Comparison of ENCODE assay signal across 29 mouse cellular contexts in the genomic region with DNA sequence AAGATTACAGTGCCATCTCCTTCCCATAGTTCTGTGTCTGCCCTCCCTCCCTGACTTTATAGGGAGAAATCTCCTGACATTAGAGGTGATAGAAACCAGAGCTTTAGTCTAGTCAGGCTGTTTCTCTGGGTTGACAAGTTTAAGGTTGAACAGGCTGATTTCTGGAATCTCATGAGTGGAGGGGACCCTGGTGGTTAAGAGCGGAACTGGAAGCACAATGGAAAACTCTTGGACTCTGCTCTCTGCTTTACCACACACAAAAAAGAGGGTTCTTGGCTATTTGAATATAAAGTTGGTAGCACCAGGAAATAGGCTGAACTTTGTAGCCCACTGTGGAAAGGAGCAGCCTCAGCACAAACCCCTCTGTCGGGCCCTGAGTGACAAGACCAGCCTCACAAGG. TPM values are rescaled to one million over a fixed set of nuclear protein-coding genes. Genes with fewer than 3 reads are reported as not detected.
DNase-seq lines count a peak whose midpoint lies in the region; ATAC-seq and TF ChIP-seq lines count a peak whose summit lies in the region.
"Had no signal": no experiment of that assay in that cellular context is flagged by ENCODE, and none has a peak within 500 bp of the region (broad histone marks: within the 10 kb centered on the region; RNA-seq: fewer than 3 reads in every experiment).

No protein-coding gene starts in this region.

- H3K9ac ChIP-seq in hindbrain, postnatal 0 days (replicated peaks; ENCODE audit: low read length), result no peak overlapping the region
- H3K9ac ChIP-seq in hindbrain, embryonic 14.5 days, result no peak overlapping the region
- H3K9ac ChIP-seq: embryonic facial prominence, embryonic 12.5 days; hindbrain, embryonic 12.5 days; limb, embryonic 15.5 days; liver, embryonic 13.5 days; midbrain, embryonic 13.5 days; neural tube, embryonic 15.5 days had no signal

- ATAC-seq in hindbrain, postnatal 0 days, result no peak
- no peak for ATAC-seq in hindbrain, embryonic 14.5 days (ENCODE audit: low FRiP score)
- ATAC-seq in activated CD4-positive, CD25-positive, alpha-beta regulatory T cell, adult 4 months, result no peak
- ATAC-seq: forebrain, embryonic 14.5 days; midbrain, embryonic 13.5 days had no signal

- no peak overlapping the region for H3K4me2 ChIP-seq in hindbrain, postnatal 0 days (ENCODE audit: low read depth, low read length)
- H3K4me2 ChIP-seq in hindbrain, embryonic 14.5 days (replicated peaks), result no peak overlapping the region
- H3K4me2 ChIP-seq: embryonic facial prominence, embryonic 12.5 days; heart, embryonic 11.5 days; hindbrain, embryonic 12.5 days; limb, embryonic 15.5 days; liver, embryonic 13.5 days; midbrain, embryonic 13.5 days; neural tube, embryonic 15.5 days had no signal

- TF ChIP-seq CTCF in hindbrain, postnatal 0 days (IDR thresholded peaks at IDR 0.05; ENCODE audit: low read depth), result peak; percentile 60
- TF ChIP-seq CTCF in left cerebral cortex, adult 2 months (IDR thresholded peaks at IDR 0.05), result peak; percentile 46
- peak; percentile 52 for TF ChIP-seq CTCF in E14TG2a.4 (conservative IDR thresholded peaks at IDR 0.05; ENCODE audit: low read length)

- peaks cover 21% of the 10 kb centered on the region; the same call in 1 of the 2 replicates for H3K36me3 ChIP-seq in hindbrain, postnatal 0 days (ENCODE audit: insufficient read depth, low read length)
- peaks cover 56% of the 10 kb centered on the region for H3K36me3 ChIP-seq in hindbrain, embryonic 14.5 days (replicated peaks; ENCODE audit: control insufficient read depth, insufficient read depth)
- peaks cover 13% of the 10 kb centered on the region for H3K36me3 ChIP-seq in E14TG2a.4 (ENCODE audit: insufficient read depth, low read length)
- H3K36me3 ChIP-seq in limb, embryonic 10.5 days, result no peaks in the 10 kb centered on the region
- H3K36me3 ChIP-seq: embryonic facial prominence, embryonic 12.5 days; limb, embryonic 15.5 days; liver, embryonic 13.5 days had no signal

- 85% methylated on average over 2 of the region's 2 CpGs for whole genome bisulfite sequencing in hindbrain, postnatal 0 days
- WGBS in hindbrain, embryonic 14.5 days, result 83% methylated on average over 2 of the region's 2 CpGs
- 90% methylated on average over 2 of the region's 2 CpGs for WGBS in limb, embryonic 10.5 days

- intact Hi-C loops in left cerebral cortex, adult 2 months (cut with DNase I), result no loop called here
- intact Hi-C loops in left cerebral cortex, postnatal 36 days (cut with DNase I), result no loop called here

- no peaks in the 10 kb centered on the region for H3K27me3 ChIP-seq in hindbrain, postnatal 0 days (ENCODE audit: insufficient read depth, low read length)
- no peaks in the 10 kb centered on the region for H3K27me3 ChIP-seq in hindbrain, embryonic 14.5 days (ENCODE audit: control insufficient read depth, insufficient read depth, low read length)
- H3K27me3 ChIP-seq in E14TG2a.4 (ENCODE audit: insufficient read depth, low read length), result no peaks in the 10 kb centered on the region
- no peaks in the 10 kb centered on the region for H3K27me3 ChIP-seq in limb, embryonic 10.5 days (ENCODE audit: low read depth, poor library complexity, severe bottlenecking)
- H3K27me3 ChIP-seq: embryonic facial prominence, embryonic 12.5 days; hindbrain, embryonic 12.5 days; limb, embryonic 15.5 days; liver, embryonic 13.5 days; midbrain, embryonic 13.5 days; neural tube, embryonic 15.5 days had no signal

- H3K4me1 ChIP-seq in hindbrain, postnatal 0 days (ENCODE audit: insufficient read depth, low read length), result no peaks in the 10 kb centered on the region
- H3K4me1 ChIP-seq in hindbrain, embryonic 14.5 days (replicated peaks; ENCODE audit: control insufficient read depth, insufficient read depth, low read length), result no peaks in the 10 kb centered on the region
- no peaks in the 10 kb centered on the region for H3K4me1 ChIP-seq in E14TG2a.4 (replicated peaks; ENCODE audit: low read depth, low read length)
- no peaks in the 10 kb centered on the region for H3K4me1 ChIP-seq in limb, embryonic 10.5 days
- H3K4me1 ChIP-seq: embryonic facial prominence, embryonic 12.5 days; hindbrain, embryonic 12.5 days; limb, embryonic 15.5 days; liver, embryonic 13.5 days; midbrain, embryonic 13.5 days; neural tube, embryonic 15.5 days had no signal

- no peaks in the 10 kb centered on the region for H3K9me3 ChIP-seq in hindbrain, postnatal 0 days (ENCODE audit: low read length)
- no peaks in the 10 kb centered on the region for H3K9me3 ChIP-seq in hindbrain, embryonic 14.5 days (ENCODE audit: control insufficient read depth, low read length)
- peaks cover 6% of the 10 kb centered on the region for H3K9me3 ChIP-seq in E14TG2a.4 (ENCODE audit: low read length)
- H3K9me3 ChIP-seq in limb, embryonic 10.5 days (replicated peaks), result no peaks in the 10 kb centered on the region
- H3K9me3 ChIP-seq: embryonic facial prominence, embryonic 12.5 days; hindbrain, embryonic 12.5 days; limb, embryonic 15.5 days; liver, embryonic 13.5 days; midbrain, embryonic 13.5 days; neural tube, embryonic 15.5 days had no signal

- no peak overlapping the region for H3K4me3 ChIP-seq in hindbrain, postnatal 0 days (ENCODE audit: low read length)
- H3K4me3 ChIP-seq in hindbrain, embryonic 14.5 days (replicated peaks; ENCODE audit: low read length), result no peak overlapping the region
- H3K4me3 ChIP-seq in left cerebral cortex, adult 2 months, result no peak overlapping the region
- no peak overlapping the region for H3K4me3 ChIP-seq in E14TG2a.4 (replicated peaks; ENCODE audit: low read length)
- no peak overlapping the region for H3K4me3 ChIP-seq in limb, embryonic 10.5 days
- H3K4me3 ChIP-seq: embryonic facial prominence, embryonic 12.5 days; gastrocnemius, adult 2 months; hindbrain, embryonic 12.5 days; limb, embryonic 15.5 days; liver, embryonic 13.5 days; midbrain, embryonic 13.5 days; neural tube, embryonic 15.5 days had no signal

- no peak overlapping the region for H3K27ac ChIP-seq in hindbrain, postnatal 0 days
- no peak overlapping the region for H3K27ac ChIP-seq in hindbrain, embryonic 14.5 days
- H3K27ac ChIP-seq in left cerebral cortex, adult 2 months, result no peak overlapping the region
- no peak overlapping the region for H3K27ac ChIP-seq in limb, embryonic 10.5 days
- H3K27ac ChIP-seq: embryonic facial prominence, embryonic 12.5 days; gastrocnemius, adult 2 months; hindbrain, embryonic 12.5 days; limb, embryonic 15.5 days; liver, embryonic 13.5 days; midbrain, embryonic 13.5 days; neural tube, embryonic 15.5 days had no signal

- DNase-seq in hindbrain, postnatal 0 days (ENCODE audit: low spot score), result no peak
- no peak for DNase-seq in hindbrain, embryonic 14.5 days (ENCODE audit: low spot score)
- no peak for DNase-seq in left cerebral cortex, adult 2 months (ENCODE audit: extremely low spot score in 1 of 2, low spot score in 2 of 2)
- DNase-seq in left cerebral cortex, postnatal 36 days (ENCODE audit: low spot score in 2 of 2), result no peak
- DNase-seq in limb, embryonic 10.5 days (ENCODE audit: low spot score), result peak; percentile 19
- DNase-seq: adrenal gland, postnatal 14 days; cerebellum, adult 9-11 months; embryo, embryonic 11 days; gastrocnemius, adult 2 months; gastrocnemius, postnatal 36 days; heart, adult 18-20 months; heart, postnatal 36 days; kidney, adult 9 months; kidney, postnatal 14 days; left cerebral cortex, postnatal 4 days; liver, embryonic 13.5 days; lung, adult 18-20 months; lung, postnatal 14 days; retina, postnatal 1 day; right cerebral cortex, postnatal 14 days had no signal

RNA-seq across cellular contexts. Expression of gene Ric3, which starts 51.1 kb away (rescaled TPM):
- total RNA-seq in hindbrain, postnatal 0 days (2014; rRNA removed), result 33.8 and 41.9 TPM in 2 replicates
- 40.0 and 41.0 TPM in 2 replicates for polyA plus RNA-seq in hindbrain, postnatal 0 days (2015; fragmentation: Nextera tagmentation; extraction: Ambion mirVana)
- polyA plus RNA-seq in hindbrain, embryonic 14.5 days (2014; fragmentation: Nextera tagmentation; extraction: Ambion mirVana), result 33.3 and 34.4 TPM in 2 replicates
- 10 to 100 TPM; 63.7 to 66.3 TPM for total RNA-seq in left cerebral cortex, adult 2 months (2021)
- total RNA-seq in left cerebral cortex, postnatal 36 days (2021), result 10 to 100 TPM; 63.5 to 69.2 TPM
- 4.6 and 5.8 TPM in 2 replicates for polyA plus RNA-seq in limb, embryonic 10.5 days (2016; fragmentation: Nextera tagmentation; extraction: Ambion mirVana)
- under 1 TPM; 0.15 to 0.20 TPM for polyA plus RNA-seq in activated CD4-positive, CD25-positive, alpha-beta regulatory T cell, adult 4 months (2017; shearing (Covaris generic))
